Mouse (Mus musculus) small intestine, adult 2 months (tissue): Measurements from ENCODE around the gene Cutal. TPM values are rescaled to one million over a fixed set of nuclear protein-coding genes. Genes with fewer than 3 reads are reported as not detected.
"Not testable (repeated sequence)": the region's sequence is repeated elsewhere in the genome, so short reads cannot be mapped to it uniquely, and the experiment has no call there.

Experiments
- H3K27ac ChIP-seq: fragments of 200-500 bp; 2 replicates; pipeline ENCODE4 v1.5.1; 2012; ENCODE audit warnings: low read depth, low read length, control low read depth, inconsistent platforms; ENCODE audit not compliant: insufficient read depth
- H3K27me3 ChIP-seq: fragments of 200-500 bp; 2 replicates; pipeline ENCODE4 v1.6.1; 2012; ENCODE audit warnings: mild to moderate bottlenecking, moderate library complexity, low read length, inconsistent platforms; ENCODE audit not compliant: control insufficient read depth, insufficient read depth
- H3K36me3 ChIP-seq: fragments of 200-500 bp; 2 replicates; pipeline ENCODE4 v1.6.1; 2012; ENCODE audit warnings: mild to moderate bottlenecking, low read length, control low read depth, inconsistent platforms; ENCODE audit not compliant: control insufficient read depth, insufficient read depth
- H3K4me1 ChIP-seq: fragments of 200-500 bp; 2 replicates; pipeline ENCODE4 v1.6.1; 2012; ENCODE audit warnings: low read length, inconsistent platforms, mixed read lengths; ENCODE audit not compliant: control insufficient read depth, insufficient read depth, insufficient read length
- H3K4me3 ChIP-seq: fragments of 200-500 bp; 2 replicates; pipeline ENCODE4 v1.5.1; 2012; ENCODE audit warnings: low read depth, mild to moderate bottlenecking, control low read depth, inconsistent platforms, low read length, moderate library complexity
- CTCF ChIP-seq: fragments of 200-500 bp; IDR thresholded peaks from 2 replicates; pipeline ENCODE4 v1.5.1; 2012; ENCODE audit warnings: low read depth, mild to moderate bottlenecking, control low read depth, inconsistent platforms, low read length, moderate library complexity, mixed read lengths; ENCODE audit not compliant: insufficient replicate concordance, insufficient read length; ENCODE audit errors: extremely low read depth
- POLR2A ChIP-seq: fragments of 200-500 bp; IDR thresholded peaks from 2 replicates; pipeline ENCODE4 v1.6.1; 2012; ENCODE audit warnings: low read depth, mild to moderate bottlenecking, control low read depth, inconsistent platforms, low read length, moderate library complexity
- WGBS: fragments of 180-500 bp; shearing (Covaris S2); methylation state at CpG from one replicate; pipeline ENCODE4 v1.1.7; 2018; 5-methylcytosine and 5-hydroxymethylcytosine counted together
- polyA plus RNA-seq: library from polyadenylated mRNA; depleted of rRNA; stranded (reverse); fragments of >200 nt; gene quantifications from 2 replicates; pipeline ENCODE4 v1.2.3, GENCODE M21; 2012

Cutal gene
- polyA plus RNA-seq, 1 experiment: 16.0 TPM

GRCm38 (mm10) chr2:34833624-34834023 is 40.6 kb upstream of the Cutal start:
- no peaks in the 10 kb centered on the region for H3K4me1 ChIP-seq
- no peak for TF ChIP-seq CTCF
- no peak for TF ChIP-seq POLR2A
- 89% methylated on average over 17 of the region's 17 CpGs for WGBS
- H3K27ac ChIP-seq: no peak overlapping the region
- H3K36me3 ChIP-seq: no peaks in the 10 kb centered on the region
- H3K4me3 ChIP-seq: no peak overlapping the region
- H3K27me3 ChIP-seq: no peaks in the 10 kb centered on the region

- WGBS: 80% methylated on average over 3 of the region's 3 CpGs
- TF ChIP-seq POLR2A (no peak), CTCF (no peak)
Measured at GRCm38 (mm10) chr2:34835669-34836068, 38.5 kb upstream of the Cutal start.

DNA sequence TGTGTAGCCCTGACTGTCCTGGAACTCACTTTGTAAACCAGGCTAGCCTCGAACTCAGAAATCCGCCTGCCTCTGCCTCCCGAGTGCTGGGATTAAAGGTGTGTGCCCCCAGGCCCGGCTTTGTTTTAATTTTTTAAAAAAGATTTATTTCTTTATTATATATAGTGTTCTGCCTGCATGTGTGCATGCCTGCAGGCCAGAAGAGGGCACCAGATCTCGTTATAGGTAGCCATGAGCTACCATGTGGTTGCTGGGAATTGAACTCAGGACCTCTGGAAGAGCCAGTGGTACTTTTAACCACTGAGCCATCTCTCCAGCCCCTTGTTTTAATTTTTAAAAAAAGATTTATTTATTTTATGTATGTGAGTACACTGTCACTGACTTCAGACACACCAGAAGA is 34.1 kb upstream of the Cutal start:
- not testable (repeated sequence) for H3K27me3 ChIP-seq
- WGBS: 80% methylated on average over 5 of the region's 5 CpGs

More at GRCm38 (mm10) chr2:34835669-34836068, 38.5 kb upstream of the Cutal start:
- no peak overlapping the region for H3K4me3 ChIP-seq
- no peaks in the 10 kb centered on the region for H3K27me3 ChIP-seq
- no peaks in the 10 kb centered on the region for H3K36me3 ChIP-seq
- H3K27ac ChIP-seq: no peak overlapping the region
- no peaks in the 10 kb centered on the region for H3K4me1 ChIP-seq

GRCm38 (mm10) chr2:34841706-34842105 is 32.5 kb upstream of the Cutal start:
- Histone ChIP-seq H3K4me3 (no peak overlapping the region), H3K36me3 (no peaks in the 10 kb centered on the region), H3K27me3 (no peaks in the 10 kb centered on the region), H3K4me1 (no peaks in the 10 kb centered on the region), H3K27ac (no peak overlapping the region)
- WGBS: 84% methylated on average over 8 of the region's 8 CpGs
- TF ChIP-seq CTCF (no peak), POLR2A (no peak)

More for the DNA sequence above, 34.1 kb upstream of the Cutal start:
- not testable (repeated sequence) for H3K36me3 ChIP-seq, H3K4me3 ChIP-seq, H3K4me1 ChIP-seq, H3K27ac ChIP-seq

- no peaks in the 10 kb centered on the region for H3K27me3 ChIP-seq
- no peaks in the 10 kb centered on the region for H3K4me1 ChIP-seq
- H3K36me3 ChIP-seq: no peaks in the 10 kb centered on the region
- H3K4me3 ChIP-seq: no peak overlapping the region
- H3K27ac ChIP-seq: no peak overlapping the region
- 67% methylated on average over 11 of the region's 11 CpGs for WGBS
- no peak for TF ChIP-seq POLR2A
- TF ChIP-seq CTCF: no peak
Measured at GRCm38 (mm10) chr2:34843211-34843939, 30.8 kb upstream of the Cutal start.

- TF ChIP-seq CTCF (no peak), POLR2A (no peak)
- H3K27me3 ChIP-seq: no peaks in the 10 kb centered on the region
- no peaks in the 10 kb centered on the region for H3K4me1 ChIP-seq
- no peak overlapping the region for H3K27ac ChIP-seq
- no peak overlapping the region for H3K4me3 ChIP-seq
- WGBS: 84% methylated on average over 1 of the region's 1 CpGs
- peaks cover 12% of the 10 kb centered on the region for H3K36me3 ChIP-seq
Measured at GRCm38 (mm10) chr2:34847702-34848101, 26.5 kb upstream of the Cutal start.

GRCm38 (mm10) chr2:34855265-34855664 is 18.9 kb upstream of the Cutal start:
- no peak overlapping the region for H3K4me3 ChIP-seq
- no peak overlapping the region for H3K27ac ChIP-seq
- WGBS: 93% methylated on average over 4 of the region's 4 CpGs
- H3K27me3 ChIP-seq: no peaks in the 10 kb centered on the region
- peaks cover 73% of the 10 kb centered on the region for H3K36me3 ChIP-seq
- H3K4me1 ChIP-seq: no peaks in the 10 kb centered on the region
- TF ChIP-seq CTCF: no peak
- no peak for TF ChIP-seq POLR2A
